Mouse (Mus musculus): ENCODE measurements around the gene Fam168b. TPM values are rescaled to one million over a fixed set of nuclear protein-coding genes. Genes with fewer than 3 reads are reported as not detected.

Fam168b gene
- polyA plus RNA-seq (2016; fragmentation: Nextera tagmentation; extraction: Ambion mirVana): 32.6 and 35.1 TPM in 2 replicates

- peak within 1 kb of the TSS; percentile 80 for H3K4me3 ChIP-seq
- ATAC-seq: peak; percentile 89
- peak within 1 kb of the TSS; percentile 90 for H3K27ac ChIP-seq
- peak within 1 kb of the TSS; percentile 87 for H3K9ac ChIP-seq
- H3K27me3 ChIP-seq (replicated peaks): no peaks in the 10 kb centered on the region
- peak within 1 kb of the TSS; percentile 88 for H3K4me2 ChIP-seq
- 1% methylated on average over 54 of the region's 59 CpGs for WGBS (ENCODE audit: insufficient replicate concordance)
- H3K36me3 ChIP-seq: 0 out of 2 replicates have a peak, but pooled peaks cover 2% of the 10 kb centered on the region
- peaks cover 46% of the 10 kb centered on the region for H3K4me1 ChIP-seq
- no peaks in the 10 kb centered on the region for H3K9me3 ChIP-seq (replicated peaks)
Measured at GRCm38 (mm10) chr1:34842887-34843618, at the start of gene Fam168b. Gene Fam168b (minus strand): TSS chr1:34843065.

GRCm38 (mm10) chr1:34892466-34892865, 49.6 kb upstream of the Fam168b start:
- Histone ChIP-seq H3K9me3 (replicated peaks) (no peaks in the 10 kb centered on the region), H3K4me3 (no peak overlapping the region), H3K36me3 (no peaks in the 10 kb centered on the region), H3K27ac (no peak overlapping the region), H3K4me1 (no peaks in the 10 kb centered on the region), H3K9ac (no peak overlapping the region), H3K27me3 (replicated peaks) (0 out of 2 replicates have a peak, but pooled peaks cover 9% of the 10 kb centered on the region), H3K4me2 (no peak overlapping the region)
- ATAC-seq: no peak
- WGBS (ENCODE audit: insufficient replicate concordance): 70% methylated on average over 3 of the region's 3 CpGs

- Histone ChIP-seq H3K36me3 (no peaks in the 10 kb centered on the region), H3K4me2 (no peak overlapping the region), H3K4me3 (no peak overlapping the region), H3K9ac (no peak overlapping the region), H3K9me3 (replicated peaks) (no peaks in the 10 kb centered on the region), H3K27me3 (replicated peaks) (0 out of 2 replicates have a peak, but pooled peaks cover 9% of the 10 kb centered on the region), H3K27ac (no peak overlapping the region), H3K4me1 (no peaks in the 10 kb centered on the region)
- 45% methylated on average over 14 of the region's 14 CpGs for WGBS (ENCODE audit: insufficient replicate concordance)
- ATAC-seq: no peak
Measured at GRCm38 (mm10) chr1:34891559-34892289, 48.9 kb upstream of the Fam168b start.

- no peak overlapping the region for H3K4me2 ChIP-seq
- H3K36me3 ChIP-seq: no peaks in the 10 kb centered on the region
- H3K4me3 ChIP-seq: no peak overlapping the region
- H3K27me3 ChIP-seq (replicated peaks): no peaks in the 10 kb centered on the region
- no peak overlapping the region for H3K27ac ChIP-seq
- H3K4me1 ChIP-seq: no peaks in the 10 kb centered on the region
- no peak for ATAC-seq
- no peaks in the 10 kb centered on the region for H3K9me3 ChIP-seq (replicated peaks)
- no peak overlapping the region for H3K9ac ChIP-seq
Measured at GRCm38 (mm10) chr1:34883776-34884175, 40.9 kb upstream of the Fam168b start.

- Histone ChIP-seq H3K36me3 (no peaks in the 10 kb centered on the region), H3K4me1 (no peaks in the 10 kb centered on the region), H3K4me2 (no peak overlapping the region), H3K27ac (no peak overlapping the region), H3K9ac (no peak overlapping the region), H3K4me3 (no peak overlapping the region), H3K27me3 (replicated peaks) (no peaks in the 10 kb centered on the region), H3K9me3 (replicated peaks) (no peaks in the 10 kb centered on the region)
- 58% methylated on average over 6 of the region's 6 CpGs for WGBS (ENCODE audit: insufficient replicate concordance)
- ATAC-seq: no peak
Measured at GRCm38 (mm10) chr1:34879611-34880010, 36.7 kb upstream of the Fam168b start.

GRCm38 (mm10) chr1:34873551-34873950, 30.7 kb upstream of the Fam168b start:
- 54% methylated on average over 5 of the region's 5 CpGs for WGBS (ENCODE audit: insufficient replicate concordance)
- Histone ChIP-seq H3K27ac (no peak overlapping the region), H3K4me2 (no peak overlapping the region), H3K36me3 (peaks cover 22% of the 10 kb centered on the region), H3K4me1 (no peaks in the 10 kb centered on the region), H3K4me3 (no peak overlapping the region), H3K9ac (no peak overlapping the region), H3K9me3 (replicated peaks) (no peaks in the 10 kb centered on the region), H3K27me3 (replicated peaks) (no peaks in the 10 kb centered on the region)
- no peak for ATAC-seq

GRCm38 (mm10) chr1:34871170-34871569, 28.3 kb upstream of the Fam168b start:
- WGBS (ENCODE audit: insufficient replicate concordance): 83% methylated on average over 9 of the region's 9 CpGs
- Histone ChIP-seq H3K4me2 (no peak overlapping the region), H3K36me3 (peaks cover 22% of the 10 kb centered on the region), H3K27me3 (replicated peaks) (no peaks in the 10 kb centered on the region), H3K9me3 (replicated peaks) (no peaks in the 10 kb centered on the region), H3K27ac (no peak overlapping the region), H3K4me3 (no peak overlapping the region), H3K9ac (no peak overlapping the region), H3K4me1 (peaks cover 2% of the 10 kb centered on the region; the same call in 1 of the 2 replicates)
- no peak for ATAC-seq

- H3K4me1 ChIP-seq: peaks cover 7% of the 10 kb centered on the region; the same call in 1 of the 2 replicates
- no peaks in the 10 kb centered on the region for H3K27me3 ChIP-seq (replicated peaks)
- no peak overlapping the region for H3K9ac ChIP-seq
- no peak for ATAC-seq
- no peak overlapping the region for H3K4me3 ChIP-seq
- H3K9me3 ChIP-seq (replicated peaks): no peaks in the 10 kb centered on the region
- peaks cover 26% of the 10 kb centered on the region for H3K36me3 ChIP-seq
- H3K4me2 ChIP-seq: no peak overlapping the region
- no peak overlapping the region for H3K27ac ChIP-seq
- 90% methylated on average over 16 of the region's 16 CpGs for WGBS (ENCODE audit: insufficient replicate concordance)
Measured at GRCm38 (mm10) chr1:34869231-34869630, 26.4 kb upstream of the Fam168b start.

GRCm38 (mm10) chr1:34868391-34868790, 25.5 kb upstream of the Fam168b start:
- H3K9me3 ChIP-seq (replicated peaks): no peaks in the 10 kb centered on the region
- peaks cover 7% of the 10 kb centered on the region; the same call in 1 of the 2 replicates for H3K4me1 ChIP-seq
- ATAC-seq: no peak
- H3K27ac ChIP-seq: no peak overlapping the region
- peaks cover 32% of the 10 kb centered on the region for H3K36me3 ChIP-seq
- H3K27me3 ChIP-seq (replicated peaks): no peaks in the 10 kb centered on the region
- 71% methylated on average over 8 of the region's 8 CpGs for WGBS (ENCODE audit: insufficient replicate concordance)
- no peak overlapping the region for H3K4me2 ChIP-seq
- H3K4me3 ChIP-seq: no peak overlapping the region
- H3K9ac ChIP-seq: no peak overlapping the region

- ATAC-seq: no peak
Measured at GRCm38 (mm10) chr1:34867574-34867955, 24.7 kb upstream of the Fam168b start.

GRCm38 (mm10) chr1:34866815-34867573, 24.1 kb upstream of the Fam168b start:
- H3K27me3 ChIP-seq (replicated peaks): no peaks in the 10 kb centered on the region
- ATAC-seq: peak; percentile 79
- no peak overlapping the region for H3K27ac ChIP-seq
- H3K9ac ChIP-seq: no peak overlapping the region
- H3K36me3 ChIP-seq: peaks cover 42% of the 10 kb centered on the region
- H3K4me3 ChIP-seq: no peak overlapping the region
- 31% methylated on average over 10 of the region's 10 CpGs for WGBS (ENCODE audit: insufficient replicate concordance)
- H3K4me1 ChIP-seq: peaks cover 7% of the 10 kb centered on the region; the same call in 1 of the 2 replicates
- no peak overlapping the region for H3K4me2 ChIP-seq
- H3K9me3 ChIP-seq (replicated peaks): no peaks in the 10 kb centered on the region

More at GRCm38 (mm10) chr1:34867574-34867955, 24.7 kb upstream of the Fam168b start:
- no peaks in the 10 kb centered on the region for H3K9me3 ChIP-seq (replicated peaks)
- H3K4me2 ChIP-seq: no peak overlapping the region
- H3K27ac ChIP-seq: no peak overlapping the region
- no peaks in the 10 kb centered on the region for H3K27me3 ChIP-seq (replicated peaks)
- H3K4me3 ChIP-seq: no peak overlapping the region
- H3K9ac ChIP-seq: no peak overlapping the region
- WGBS (ENCODE audit: insufficient replicate concordance): 75% methylated on average over 5 of the region's 5 CpGs
- peaks cover 38% of the 10 kb centered on the region for H3K36me3 ChIP-seq
- H3K4me1 ChIP-seq: peaks cover 7% of the 10 kb centered on the region; the same call in 1 of the 2 replicates
